Mouse (Mus musculus): Measurements from ENCODE around the gene Gpx5.
A peak's percentile ranks its signal among the peaks of the same experiment; 100 is the strongest.
"Not testable (repeated sequence)": the region's sequence is repeated elsewhere in the genome, so short reads cannot be mapped to it uniquely, and the experiment has no call there.

The Gpx5 gene

DNA sequence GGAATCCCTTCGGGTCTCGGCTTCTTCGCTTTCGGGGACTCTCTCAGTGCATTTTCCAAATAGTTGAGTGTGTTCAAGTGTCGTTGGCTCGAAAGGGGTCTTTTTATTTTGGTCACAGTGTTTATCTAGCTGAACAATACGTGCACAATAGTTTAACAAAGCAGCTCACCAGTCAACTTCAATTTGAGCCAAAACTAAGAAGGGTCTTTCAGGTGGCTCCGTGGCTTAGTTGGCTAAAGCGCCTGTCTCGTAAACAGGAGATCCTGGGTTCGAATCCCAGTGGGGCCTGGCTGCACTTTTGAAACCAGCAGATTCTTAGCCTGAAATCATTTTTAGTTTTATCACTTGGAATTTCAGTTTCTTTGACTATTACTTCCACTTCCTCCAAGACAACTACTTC, 28.2 kb downstream of the Gpx5 start:
- peak; percentile 29 to 51 for DNase-seq

DNA sequence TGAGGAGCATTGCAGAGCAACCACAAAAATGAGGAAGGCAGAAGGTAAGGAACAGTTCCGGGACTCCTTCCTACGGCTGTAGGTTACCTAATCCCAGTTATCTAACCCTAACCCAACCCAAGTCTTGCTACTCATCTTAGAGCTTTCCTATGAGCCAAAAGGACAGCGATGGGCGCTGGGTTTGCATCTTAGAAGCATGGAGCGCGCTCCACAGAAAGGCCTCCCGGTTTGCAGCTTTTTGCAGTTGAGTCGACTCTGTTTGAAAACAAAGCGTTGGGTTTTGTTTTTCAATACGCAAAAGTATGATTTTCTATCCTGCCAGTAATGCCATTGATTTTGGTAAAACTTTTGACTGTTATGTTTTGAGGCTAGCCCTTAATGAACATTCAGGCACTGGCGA, 28.6 kb downstream of the Gpx5 start:
- DNase-seq = no peak

DNA sequence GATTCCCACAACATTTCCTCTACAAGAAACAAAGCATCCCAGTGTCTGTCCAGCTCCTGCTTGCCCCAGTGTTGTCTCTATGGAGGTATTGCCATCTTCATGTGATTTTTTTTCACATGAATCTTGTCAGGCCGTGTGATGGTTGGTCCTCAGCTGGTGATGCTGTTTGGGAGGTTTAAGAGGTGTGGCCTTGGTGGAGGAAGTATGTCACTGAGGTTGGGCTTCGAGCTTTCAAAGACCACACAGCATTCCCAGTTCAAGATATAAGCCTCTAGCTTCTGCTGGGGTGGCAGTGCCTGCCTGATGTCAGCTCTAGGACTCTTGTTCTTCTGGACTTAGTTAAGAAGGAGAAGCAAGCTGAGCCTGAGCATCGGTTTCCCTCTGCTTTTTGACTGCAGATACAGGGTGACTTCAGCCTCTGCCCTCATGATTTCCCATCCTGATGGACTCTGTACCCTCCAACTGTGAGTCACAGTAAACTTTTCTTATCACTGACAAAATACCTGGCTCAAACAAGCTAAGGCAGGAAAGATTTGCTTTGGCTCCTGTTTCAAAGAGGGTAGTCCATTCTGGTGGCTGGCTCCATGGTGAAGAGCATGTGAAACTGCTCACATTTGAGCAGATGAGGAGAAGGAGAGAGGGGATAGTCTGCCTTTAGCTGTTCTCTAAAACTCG, 29.6 kb downstream of the Gpx5 start:
- no peak for DNase-seq

DNA sequence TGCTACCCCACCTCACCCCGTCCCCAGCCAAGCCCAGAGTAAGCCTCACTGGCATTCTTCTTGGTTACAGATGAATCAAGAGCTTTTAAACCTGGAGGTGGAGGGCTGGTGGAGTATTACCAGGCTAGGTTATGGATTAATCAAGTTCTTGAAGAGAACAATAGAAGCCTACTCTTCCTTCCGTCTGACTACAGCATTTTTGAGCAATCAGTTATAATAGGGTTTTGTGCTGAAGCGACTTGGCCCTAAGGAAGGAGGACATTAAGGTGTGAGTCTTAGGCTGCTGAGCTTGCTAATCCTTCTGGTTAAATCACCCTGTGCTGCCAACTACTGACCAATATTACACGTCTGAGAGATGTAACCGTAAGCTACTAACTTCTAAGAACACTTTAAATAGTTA, 32.2 kb downstream of the Gpx5 start:
- no peak for DNase-seq

DNA sequence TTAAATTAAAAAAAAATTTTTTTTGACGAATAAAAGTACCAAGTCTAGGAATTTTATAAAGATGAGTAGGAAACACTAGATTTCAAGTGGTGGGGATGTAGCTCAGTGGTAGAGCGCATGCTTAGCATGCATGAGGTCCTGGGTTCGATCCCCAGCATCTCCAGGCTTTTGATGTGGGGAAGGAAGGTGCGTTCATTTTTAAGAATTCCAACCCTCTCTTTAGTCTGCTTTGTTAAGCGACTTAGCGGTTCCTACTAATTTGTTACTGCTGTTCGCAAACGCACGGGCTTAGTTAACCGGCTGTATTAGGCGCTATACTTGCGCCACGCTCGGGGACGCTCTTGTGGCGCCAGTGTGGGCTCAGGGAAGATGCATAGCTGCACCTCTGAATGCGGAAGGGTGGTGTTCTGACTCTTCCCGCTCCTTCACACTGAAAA, 32.8 kb downstream of the Gpx5 start:
- peak; percentile 83 to 84 for DNase-seq

DNA sequence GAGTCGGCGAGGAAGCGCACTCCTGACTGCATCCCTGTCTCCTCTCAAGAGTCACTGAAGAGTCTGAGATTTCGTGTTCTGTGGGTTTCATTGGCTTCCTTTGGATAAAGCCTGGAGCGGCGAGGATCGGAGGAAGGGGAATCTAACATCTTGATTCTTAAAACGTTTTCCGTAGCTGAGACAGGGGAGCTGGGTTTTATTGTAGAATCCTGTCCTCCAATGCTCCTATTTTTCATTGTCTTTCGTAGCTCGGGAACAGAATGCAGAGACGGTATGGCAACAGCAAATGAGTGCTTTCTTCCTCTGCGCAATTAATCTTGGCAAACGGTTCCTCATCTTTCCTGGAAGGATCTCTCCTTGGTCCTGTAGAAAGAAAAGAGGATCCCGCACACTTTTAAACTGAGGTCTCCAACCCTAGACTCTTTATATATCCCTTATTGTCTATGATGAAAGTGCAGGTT, 33.3 kb downstream of the Gpx5 start:
- peak; percentile 41 to 42 for DNase-seq

DNA sequence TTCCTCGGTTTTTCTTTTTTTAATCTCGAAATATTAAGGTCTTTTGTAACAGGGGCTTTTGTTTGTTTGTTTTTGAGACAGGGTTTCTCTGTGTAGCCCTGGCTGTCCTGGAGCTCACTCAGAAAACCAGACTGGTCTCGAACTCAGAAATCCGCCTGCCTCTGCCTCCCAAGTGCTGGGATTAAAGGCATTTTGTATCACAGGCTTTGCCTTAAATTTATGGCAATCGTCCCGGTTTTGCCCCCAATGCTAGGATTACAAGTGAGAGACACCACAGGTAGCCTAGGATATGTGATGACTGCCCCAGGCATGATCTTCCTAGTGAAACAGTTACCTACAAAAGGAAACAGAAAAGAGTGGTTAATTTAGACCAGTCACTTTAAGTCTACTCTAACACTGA, 34.0 kb downstream of the Gpx5 start:
- DNase-seq = peak; percentile 39 to 43

DNA sequence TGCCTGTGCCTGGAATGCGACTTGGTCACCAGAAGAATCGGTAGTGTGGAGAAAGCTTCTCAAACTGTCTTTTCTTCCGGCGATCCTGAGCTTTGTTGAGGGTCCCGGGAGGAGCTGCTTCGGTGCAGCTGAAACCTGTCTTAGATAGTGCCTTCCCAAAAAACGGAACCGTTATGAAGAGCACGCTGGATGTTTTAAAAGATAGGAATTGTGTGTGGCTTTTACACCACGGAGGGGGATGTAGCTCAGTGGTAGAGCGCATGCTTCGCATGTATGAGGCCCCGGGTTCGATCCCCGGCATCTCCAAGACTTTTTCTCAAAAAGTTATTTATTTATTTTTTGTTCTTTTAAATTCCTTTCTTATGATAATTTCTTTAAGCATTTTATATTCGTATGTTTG, 38.5 kb downstream of the Gpx5 start:
- DNase-seq = peak; percentile 74 to 78

DNA sequence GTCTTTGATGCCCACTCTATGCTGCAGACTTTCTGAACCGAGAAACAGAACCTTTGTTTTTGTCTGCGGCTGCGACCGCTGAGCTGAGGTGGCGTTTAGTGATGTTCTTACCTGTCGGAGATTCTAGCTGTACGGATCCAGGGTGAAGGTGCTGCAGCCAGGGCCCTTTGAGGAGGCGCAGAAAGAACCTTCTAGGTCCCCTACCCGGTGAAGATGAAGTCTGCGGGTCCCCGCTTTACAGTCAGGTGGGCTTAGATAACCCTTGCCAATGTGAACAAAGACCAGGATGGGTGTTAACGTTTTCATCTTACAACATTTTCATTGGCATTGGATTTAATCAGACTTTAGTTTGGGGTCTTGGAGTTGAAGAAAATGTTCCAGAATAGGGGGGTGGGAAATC, 39.0 kb downstream of the Gpx5 start:
- DNase-seq = peak; percentile 30 to 47

DNA sequence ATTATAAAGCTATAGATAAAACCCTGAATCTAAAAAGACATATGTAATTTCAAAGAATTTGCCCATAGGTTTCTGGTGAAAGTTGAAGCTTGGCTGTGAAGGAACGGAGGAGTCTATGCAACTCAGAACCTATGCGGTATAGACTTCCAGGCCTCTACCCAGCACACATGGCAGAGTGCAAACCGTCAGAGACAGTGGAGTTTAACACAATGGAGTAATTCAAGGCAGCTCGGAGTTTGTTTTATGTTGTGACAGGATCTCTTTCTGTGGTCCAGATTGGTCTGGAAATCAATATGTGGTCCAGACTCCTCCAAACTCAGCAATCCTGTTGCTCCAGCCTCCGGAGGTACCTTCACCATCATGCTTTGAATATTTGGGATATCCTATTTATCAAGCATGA, 39.5 kb downstream of the Gpx5 start:
- no peak for DNase-seq

DNA sequence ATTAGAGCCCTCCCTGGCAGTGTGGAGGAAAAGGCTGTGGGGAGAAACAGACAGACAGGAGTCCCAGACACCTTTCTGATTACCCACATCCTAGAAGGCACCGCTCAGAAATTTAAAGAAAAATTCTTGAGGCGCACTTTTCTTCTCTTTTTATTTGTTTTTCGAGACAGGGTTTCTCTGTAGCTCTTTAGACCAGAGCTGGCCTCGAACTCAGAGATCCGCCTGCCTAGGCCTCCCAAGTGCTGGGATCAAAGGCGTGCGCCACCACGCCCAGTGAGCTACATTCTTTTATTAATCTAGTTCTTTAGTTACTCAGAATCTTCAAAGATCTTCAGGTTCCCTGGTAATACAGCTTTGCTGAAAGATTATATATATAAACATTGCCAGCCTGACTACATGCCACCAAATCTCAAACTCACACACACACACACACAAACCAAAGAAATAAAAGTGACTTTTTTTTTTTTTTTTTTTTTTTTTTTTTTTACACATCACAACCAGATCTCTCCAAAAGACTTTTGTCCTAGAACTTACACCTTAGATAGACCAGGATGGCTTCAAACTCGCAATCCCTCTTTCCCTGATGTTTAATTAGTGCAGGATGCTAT, 42.4 kb downstream of the Gpx5 start:
- no peak for DNase-seq

DNA sequence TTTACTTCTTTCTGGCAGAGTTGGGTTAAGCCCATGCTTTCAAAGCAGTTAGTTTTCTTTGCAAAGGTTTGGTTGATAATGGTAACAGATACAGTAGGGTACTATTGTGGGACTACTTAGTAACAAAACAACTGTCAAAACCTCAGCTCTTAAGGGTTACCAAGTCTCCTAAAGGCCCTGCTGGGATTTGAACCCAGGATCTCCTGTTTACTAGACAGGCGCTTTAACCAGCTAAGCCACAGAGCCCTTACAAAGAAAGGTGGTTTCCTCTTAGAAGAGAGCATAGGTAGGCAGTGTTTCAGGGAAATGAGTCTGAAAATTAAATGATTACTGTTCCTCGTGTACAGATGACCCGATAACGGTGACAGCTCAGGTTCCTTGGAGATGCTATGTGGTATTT, 43.5 kb downstream of the Gpx5 start:
- DNase-seq = no peak

DNA sequence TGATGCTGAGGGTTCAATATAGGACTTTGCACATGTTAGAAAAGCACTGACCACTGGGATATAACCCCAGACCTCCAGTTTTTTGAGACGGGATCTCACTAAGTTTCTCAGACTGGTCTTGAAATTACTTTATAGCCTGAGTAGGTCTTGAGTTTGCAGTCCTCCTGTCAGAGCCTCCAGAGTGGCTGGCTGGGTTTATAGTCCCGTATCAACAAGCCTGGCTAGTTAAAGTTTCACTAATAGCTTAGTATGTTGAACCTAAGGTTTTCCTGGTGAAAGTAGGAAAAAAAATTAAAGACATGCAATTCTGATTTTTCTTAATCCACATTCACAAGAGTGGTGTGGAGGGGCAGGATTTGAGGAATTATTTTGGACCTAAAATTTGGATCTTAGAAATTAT, 46.3 kb downstream of the Gpx5 start:
- DNase-seq = no peak

DNA sequence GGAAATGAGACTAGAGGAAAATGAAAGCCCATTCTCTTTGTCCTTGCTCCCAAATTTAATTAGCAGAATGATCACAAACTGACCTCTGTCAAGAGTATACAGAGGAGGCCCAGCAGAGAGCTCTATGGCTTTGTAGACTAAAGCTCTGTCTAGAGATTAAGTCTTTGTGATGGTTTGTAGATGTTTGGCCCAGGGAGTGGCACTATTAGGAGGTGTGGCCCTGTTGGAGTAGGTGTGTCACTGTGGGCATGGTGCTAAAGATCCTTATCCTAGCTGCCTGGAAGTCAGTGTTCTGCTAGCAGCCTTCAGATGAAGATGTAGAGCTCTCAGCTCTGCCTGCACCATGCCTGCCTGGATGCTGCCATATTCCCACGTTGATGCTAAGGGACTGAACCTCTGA, 47.6 kb downstream of the Gpx5 start:
- not testable (repeated sequence) for DNase-seq

DNA sequence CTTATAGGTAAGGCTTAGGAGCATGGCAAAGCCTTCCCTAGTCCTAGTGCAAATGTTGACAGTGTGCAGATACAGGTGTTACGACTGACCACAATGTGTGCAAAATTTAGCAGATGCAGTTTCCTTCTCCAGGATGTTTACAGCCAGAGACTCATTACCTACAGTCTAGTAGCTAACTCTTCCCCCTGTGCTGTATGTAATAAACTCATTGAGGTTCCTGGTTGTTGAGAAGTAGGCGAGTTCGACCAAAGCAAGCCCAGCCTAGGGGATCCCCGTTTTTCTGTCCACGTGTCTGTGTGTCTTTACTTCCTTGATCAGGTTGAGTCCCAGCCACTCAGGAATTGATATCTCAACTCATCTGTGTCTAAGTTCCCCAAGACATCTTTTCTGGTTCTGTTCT, 48.4 kb downstream of the Gpx5 start:
- DNase-seq = no peak

DNA sequence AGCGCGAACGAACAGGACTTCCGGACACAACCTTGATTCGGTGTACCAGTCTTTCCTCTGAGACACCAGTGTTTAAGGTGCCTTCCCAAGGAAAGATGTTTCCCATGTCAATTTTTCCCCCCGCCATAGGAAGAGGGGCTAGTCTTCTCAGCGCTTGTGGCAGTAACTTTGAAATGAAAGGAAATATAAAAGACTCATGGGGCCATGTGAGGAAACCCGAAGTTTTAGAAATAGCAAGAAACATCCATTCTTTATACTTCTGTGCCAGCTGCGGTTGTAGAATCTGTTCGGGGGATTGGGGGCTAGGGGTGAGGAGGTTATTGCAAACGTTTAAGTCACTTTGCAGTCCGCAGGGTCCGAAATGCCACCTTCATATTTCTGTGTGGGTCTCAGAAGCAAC, 49.3 kb downstream of the Gpx5 start:
- DNase-seq = no peak

DNA sequence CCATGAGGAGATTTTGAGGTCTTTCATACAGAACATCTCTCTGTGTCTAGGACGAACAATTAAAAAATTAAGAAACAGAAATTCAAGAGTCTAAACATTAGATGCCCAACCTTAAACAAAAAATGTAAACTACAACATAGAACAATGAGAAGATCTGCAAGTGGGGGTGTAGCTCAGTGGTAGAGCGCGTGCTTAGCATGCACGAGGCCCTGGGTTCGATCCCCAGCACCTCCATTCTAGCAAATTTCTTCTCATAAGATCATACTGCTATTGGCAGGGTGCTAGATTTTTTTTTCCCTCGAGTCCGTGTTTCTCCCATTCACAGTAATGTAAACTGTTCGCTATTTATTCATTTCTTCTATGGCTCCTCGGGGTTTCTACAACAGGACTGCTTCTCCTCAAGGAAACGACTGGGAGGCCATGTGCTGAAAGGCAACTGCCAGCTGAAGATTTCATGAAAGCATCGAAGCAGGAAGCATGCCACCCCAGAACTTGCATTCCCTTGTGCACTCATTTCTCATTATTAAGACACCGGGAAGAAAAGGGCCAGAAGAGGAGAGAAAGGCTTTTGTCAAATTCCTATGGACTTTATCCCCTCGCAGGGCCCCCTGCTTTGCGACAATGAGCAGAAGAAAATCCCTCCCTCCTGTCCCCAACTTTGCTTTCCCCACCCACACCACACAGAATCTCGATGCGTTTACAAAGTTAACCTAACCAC, 50.0 kb downstream of the Gpx5 start:
- peak in 1 of 2 experiments; percentile 36 for DNase-seq

DNA sequence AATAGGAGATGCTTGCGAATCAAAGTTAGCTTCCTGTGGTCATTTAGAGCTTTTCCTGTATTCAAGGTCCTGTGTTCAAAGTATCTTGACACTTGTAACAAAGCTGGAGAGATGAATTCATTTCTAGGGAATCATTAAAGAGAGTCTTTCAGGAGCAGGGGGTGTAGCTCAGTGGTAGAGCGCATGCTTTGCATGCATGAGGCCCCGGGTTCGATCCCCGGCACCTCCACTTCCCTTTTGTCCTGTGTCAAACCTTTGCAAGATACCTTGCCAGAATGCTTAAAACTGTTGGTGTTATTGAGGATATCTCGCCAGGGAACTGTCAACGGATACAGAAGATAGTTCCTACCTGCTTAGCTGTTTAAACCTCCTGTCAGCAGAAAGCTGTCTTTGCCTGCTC, 51.7 kb downstream of the Gpx5 start:
- DNase-seq = peak; percentile 33 to 45

DNA sequence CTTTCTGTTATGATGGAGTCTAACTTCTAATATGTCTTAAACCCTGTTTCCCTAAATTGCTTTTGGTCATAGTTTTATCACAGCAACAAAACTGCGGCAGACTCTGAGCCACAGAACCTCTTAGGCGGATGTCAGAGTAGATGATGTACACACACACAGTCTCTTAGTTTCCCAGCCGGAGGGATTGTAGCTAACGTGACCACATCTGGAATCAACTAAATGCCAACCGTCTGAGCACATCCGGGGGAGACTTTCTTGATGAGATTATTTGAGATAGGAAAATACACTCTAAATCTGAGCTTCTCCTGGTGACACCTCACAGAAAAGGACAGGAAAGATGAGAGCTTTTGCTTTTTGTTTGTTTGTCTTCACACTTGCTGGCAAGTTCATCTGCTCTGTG, 55.4 kb downstream of the Gpx5 start:
- DNase-seq = no peak

DNA sequence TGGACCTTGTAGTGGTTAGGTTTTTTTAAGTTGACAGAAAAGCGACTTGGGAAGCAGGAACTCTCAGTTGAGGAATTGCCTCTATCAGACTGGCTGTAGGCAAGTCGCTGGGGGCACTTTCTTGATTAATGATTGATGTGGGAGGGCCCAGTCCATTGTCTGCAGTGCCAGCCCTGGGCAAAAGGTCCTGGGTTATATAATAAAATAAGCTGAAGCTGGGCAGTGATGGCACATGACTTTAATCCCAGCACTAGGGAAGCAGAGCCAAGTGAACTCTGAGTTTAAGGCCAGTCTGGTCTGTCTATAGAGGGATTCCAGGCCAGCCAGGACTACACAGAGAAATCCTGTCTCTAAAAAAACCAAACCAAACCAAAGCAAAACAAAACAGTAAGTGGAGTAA, 55.8 kb downstream of the Gpx5 start:
- DNase-seq = no peak
